Mouse (Mus musculus): ENCODE data around the gene 1700028P14Rik. TPM values are rescaled to one million over a fixed set of nuclear protein-coding genes. Genes with fewer than 3 reads are reported as not detected.
"Not testable (repeated sequence)": the region's sequence is repeated elsewhere in the genome, so short reads cannot be mapped to it uniquely, and the experiment has no call there.

Gene 1700028P14Rik
- not detected in 2 replicates for polyA plus RNA-seq (2012; rRNA removed)

- no peak for DNase-seq (ENCODE audit: low read depth, low spot score)
- 16% methylated on average over 13 of the region's 13 CpGs for WGBS
Measured at GRCm38 (mm10) chr19:23652644-23653043, at the start of gene 1700028P14Rik. Gene 1700028P14Rik, minus strand, starts transcription at chr19:23652812.

GRCm38 (mm10) chr19:23699131-23699530 lies 46.5 kb upstream of the 1700028P14Rik start:
- 89% methylated on average over 4 of the region's 4 CpGs for WGBS
- no peak for DNase-seq (ENCODE audit: low read depth, low spot score)

- 50% methylated on average over 7 of the region's 7 CpGs for WGBS
- peak; percentile 11 for DNase-seq (ENCODE audit: low read depth, low spot score)
Measured at GRCm38 (mm10) chr19:23698366-23698765, 45.8 kb upstream of the 1700028P14Rik start.

- no peak for DNase-seq (ENCODE audit: low read depth, low spot score)
- 72% methylated on average over 8 of the region's 8 CpGs for WGBS
Measured at GRCm38 (mm10) chr19:23697861-23698260, 45.2 kb upstream of the 1700028P14Rik start.

- 71% methylated on average over 4 of the region's 4 CpGs for WGBS
Measured at GRCm38 (mm10) chr19:23694344-23694743, 41.7 kb upstream of the 1700028P14Rik start.

GRCm38 (mm10) chr19:23688421-23688946 lies 35.9 kb upstream of the 1700028P14Rik start:
- DNase-seq (ENCODE audit: low read depth, low spot score) = no peak

More at GRCm38 (mm10) chr19:23694344-23694743, 41.7 kb upstream of the 1700028P14Rik start:
- DNase-seq (ENCODE audit: low read depth, low spot score) = no peak

GRCm38 (mm10) chr19:23687296-23688021 lies 34.8 kb upstream of the 1700028P14Rik start, which contains the start of gene Ptar1:
Gene Ptar1, plus strand, starts transcription at chr19:23687429.
- peak; percentile 48 for DNase-seq (ENCODE audit: low read depth, low spot score)

More at GRCm38 (mm10) chr19:23688421-23688946, 35.9 kb upstream of the 1700028P14Rik start:
- WGBS = 54% methylated on average over 4 of the region's 4 CpGs

GRCm38 (mm10) chr19:23686962-23687295 lies 34.3 kb upstream of the 1700028P14Rik start:
- WGBS = under 1% methylated on average over 14 of the region's 14 CpGs
- DNase-seq (ENCODE audit: low read depth, low spot score) = peak; percentile 10

More at GRCm38 (mm10) chr19:23687296-23688021, 34.8 kb upstream of the 1700028P14Rik start, which contains the start of gene Ptar1:
- WGBS = under 1% methylated on average over 93 of the region's 93 CpGs

GRCm38 (mm10) chr19:23675656-23676055 lies 23.0 kb upstream of the 1700028P14Rik start:
- DNase-seq (ENCODE audit: low read depth, low spot score) = not testable (repeated sequence)
- WGBS = 91% methylated on average over 8 of the region's 8 CpGs

- 59% methylated on average over 2 of the region's 2 CpGs for WGBS
- DNase-seq (ENCODE audit: low read depth, low spot score) = no peak
Measured at GRCm38 (mm10) chr19:23673021-23673420, 20.4 kb upstream of the 1700028P14Rik start.

GRCm38 (mm10) chr19:23668142-23668655 lies 15.6 kb upstream of the 1700028P14Rik start:
- DNase-seq (ENCODE audit: low read depth, low spot score) = no peak
- 74% methylated on average over 6 of the region's 6 CpGs for WGBS

GRCm38 (mm10) chr19:23664083-23664482 lies 11.5 kb upstream of the 1700028P14Rik start:
- WGBS = 88% methylated on average over 7 of the region's 7 CpGs

GRCm38 (mm10) chr19:23658350-23658749 lies 5.7 kb upstream of the 1700028P14Rik start:
- DNase-seq (ENCODE audit: low read depth, low spot score) = no peak
- 84% methylated on average over 4 of the region's 4 CpGs for WGBS

More at GRCm38 (mm10) chr19:23664083-23664482, 11.5 kb upstream of the 1700028P14Rik start:
- no peak for DNase-seq (ENCODE audit: low read depth, low spot score)

GRCm38 (mm10) chr19:23657261-23657932 lies 4.8 kb upstream of the 1700028P14Rik start:
- WGBS = 36% methylated on average over 12 of the region's 12 CpGs
- DNase-seq (ENCODE audit: low read depth, low spot score) = no peak

GRCm38 (mm10) chr19:23653154-23653553 lies 542 bp upstream of the 1700028P14Rik start:
- no peak for DNase-seq (ENCODE audit: low read depth, low spot score)
- 89% methylated on average over 5 of the region's 5 CpGs for WGBS

- 91% methylated on average over 7 of the region's 7 CpGs for WGBS
- DNase-seq (ENCODE audit: low read depth, low spot score) = no peak
Measured at GRCm38 (mm10) chr19:23647308-23647707, 5.3 kb downstream of the 1700028P14Rik start.

GRCm38 (mm10) chr19:23645347-23645746 lies 7.3 kb downstream of the 1700028P14Rik start:
- no peak for DNase-seq (ENCODE audit: low read depth, low spot score)
- WGBS = 81% methylated on average over 7 of the region's 7 CpGs

GRCm38 (mm10) chr19:23643819-23644218 lies 8.8 kb downstream of the 1700028P14Rik start:
- 83% methylated on average over 5 of the region's 5 CpGs for WGBS
- no peak for DNase-seq (ENCODE audit: low read depth, low spot score)

GRCm38 (mm10) chr19:23636786-23637185 lies 15.8 kb downstream of the 1700028P14Rik start:
- no peak for DNase-seq (ENCODE audit: low read depth, low spot score)
- WGBS = 80% methylated on average over 5 of the region's 5 CpGs

All from large intestine, adult 2 months (tissue).